Mouse (Mus musculus): ENCODE measurements at regions not wholly inside any gene's neighbourhood (a gene's known extent, or its start where the extent isn't known, plus 50 kb on each side); places are given as distances from the start of the nearest gene placed in this dataset.
"Not testable (repeated sequence)": the region's sequence is repeated elsewhere in the genome, so short reads cannot be mapped to it uniquely, and the experiment has no call there.

DNA sequence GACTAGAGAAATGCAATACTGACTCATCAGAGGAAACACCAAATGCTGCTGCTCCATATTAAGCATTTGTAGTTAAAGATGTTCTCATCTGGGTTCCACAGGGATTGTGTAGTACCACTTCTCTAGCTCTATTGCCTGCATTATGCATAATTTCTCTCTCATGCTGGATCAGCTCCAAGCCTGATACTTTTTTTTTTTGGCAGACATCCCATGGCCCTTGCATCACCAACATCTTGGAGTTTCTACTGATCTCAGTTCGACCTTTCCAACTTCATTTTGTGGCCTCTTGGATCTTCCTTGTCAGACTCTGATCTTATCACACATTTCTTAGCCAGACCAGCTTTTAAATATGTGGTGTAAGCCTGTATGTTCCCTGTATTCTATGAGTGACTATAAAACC, 701.1 kb upstream of the Nr2f1 start:
- DNase-seq = no peak

DNA sequence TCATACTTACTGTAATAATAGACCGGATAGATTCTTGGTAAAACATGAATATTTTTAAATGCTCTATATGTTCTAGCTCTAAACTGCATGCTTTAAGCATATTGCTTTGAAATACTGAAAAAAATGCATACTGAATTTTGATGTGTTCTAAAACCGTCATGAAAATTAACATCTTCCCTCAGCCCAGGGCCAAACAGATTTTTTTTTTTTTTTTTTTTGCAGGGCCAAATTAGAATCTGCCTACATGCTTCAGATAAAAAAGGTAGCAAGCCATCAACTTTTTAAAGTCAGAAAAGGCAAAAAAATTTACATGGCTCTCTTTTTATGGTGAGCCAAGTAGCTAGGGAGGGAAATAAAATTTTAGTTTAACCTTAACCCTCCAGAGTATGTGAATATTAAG, 692.7 kb upstream of the Nr2f1 start:
- no peak for DNase-seq

- no peak for DNase-seq
Measured at GRCm38 (mm10) chr13:78883062-78883461, 683.5 kb upstream of the Nr2f1 start.

GRCm38 (mm10) chr13:78872582-78872981, 673.0 kb upstream of the Nr2f1 start:
- DNase-seq = no peak

GRCm38 (mm10) chr13:78871976-78872375, 672.4 kb upstream of the Nr2f1 start:
- no peak for DNase-seq

DNA sequence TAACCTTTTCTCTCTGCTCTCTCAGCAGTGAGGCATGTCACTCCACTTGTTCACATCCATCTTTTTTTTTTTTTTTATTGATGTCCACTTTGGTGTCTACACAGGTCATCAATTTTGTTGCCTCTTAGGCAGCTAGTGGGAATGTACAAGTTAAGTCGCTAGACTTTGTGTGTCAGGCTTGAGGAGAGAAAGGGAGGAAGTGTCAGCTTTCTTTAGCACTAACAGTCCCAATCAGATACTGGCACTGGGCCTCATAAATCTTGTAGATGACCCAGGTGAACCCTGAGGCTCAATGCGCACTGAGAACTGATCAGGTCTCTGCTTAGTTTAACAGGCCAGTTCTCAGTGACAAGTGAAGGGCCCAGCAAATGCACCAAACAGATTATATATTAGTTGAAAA, 671.7 kb upstream of the Nr2f1 start:
- no peak for DNase-seq

DNA sequence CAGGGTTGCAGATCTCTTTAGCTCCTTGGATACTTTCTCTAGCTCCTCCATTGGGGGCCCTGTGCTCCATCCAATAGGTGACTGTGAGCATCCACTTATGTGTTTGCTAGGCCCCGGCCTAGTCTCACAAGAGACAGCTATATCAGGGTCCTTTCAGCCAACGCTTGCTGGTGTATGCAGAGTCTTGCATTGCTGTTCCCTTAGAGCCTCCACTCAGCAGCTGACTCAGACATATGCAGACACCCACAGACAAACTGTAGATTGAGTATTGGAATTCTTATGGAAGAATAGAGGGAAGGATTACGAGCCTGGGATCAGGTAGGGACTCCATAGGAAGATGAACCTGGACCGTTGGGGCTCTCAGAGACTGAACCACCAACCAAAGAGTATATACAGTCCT, 624.8 kb upstream of the Nr2f1 start:
- not testable (repeated sequence) for DNase-seq

DNA sequence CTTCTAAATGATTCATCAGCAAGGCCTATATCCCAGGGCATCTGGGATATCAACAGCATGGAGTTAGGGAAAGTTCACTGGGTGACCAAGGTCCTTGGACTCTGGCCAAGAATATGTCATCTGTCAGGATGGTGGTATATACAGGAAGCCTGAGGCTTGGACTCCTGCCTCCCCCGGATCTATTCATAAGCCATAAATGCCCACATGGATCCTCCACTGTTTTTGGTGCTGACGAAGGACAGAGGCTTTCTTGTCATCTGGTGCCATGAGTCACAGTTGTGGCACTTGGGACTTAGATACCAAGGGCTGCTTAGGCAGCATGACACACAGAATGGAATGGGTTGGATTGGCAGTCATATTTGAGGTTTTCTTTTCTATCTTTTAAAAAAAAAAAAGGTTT, 610.1 kb upstream of the Nr2f1 start:
- peak; percentile 10 for DNase-seq

DNA sequence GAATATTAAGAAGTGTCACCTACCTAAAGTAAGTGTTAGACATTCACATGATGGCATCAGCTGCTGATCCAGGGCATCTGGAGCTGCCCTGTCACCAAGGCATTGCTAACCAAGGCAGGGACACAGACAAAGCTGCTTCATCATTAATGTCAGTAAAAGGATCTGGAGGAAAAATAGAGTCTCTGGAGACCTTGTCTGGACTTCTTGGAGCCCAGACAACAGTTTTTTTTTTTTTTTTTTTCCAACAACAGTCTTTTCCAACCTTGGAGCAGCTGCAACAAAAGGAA, 603.2 kb upstream of the Nr2f1 start:
- no peak for DNase-seq

GRCm38 (mm10) chr13:78802011-78802837, 602.7 kb upstream of the Nr2f1 start:
- no peak for DNase-seq

GRCm38 (mm10) chr13:78799641-78800040, 600.1 kb upstream of the Nr2f1 start:
- DNase-seq = no peak

GRCm38 (mm10) chr13:78795228-78795627, 595.7 kb upstream of the Nr2f1 start:
- no peak for DNase-seq

- no peak for DNase-seq
Measured at GRCm38 (mm10) chr13:78784285-78784684, 584.7 kb upstream of the Nr2f1 start.

- DNase-seq = no peak
Measured at GRCm38 (mm10) chr13:78783591-78784240, 584.2 kb upstream of the Nr2f1 start.
